Mouse (Mus musculus) left cerebral cortex, adult 6 months (tissue): Measurements from ENCODE around the gene Mta3. TPM values are rescaled to one million over a fixed set of nuclear protein-coding genes. Genes with fewer than 3 reads are reported as not detected.

ENCODE experiments used
- long read RNA-seq, 2 experiments: library from polyadenylated mRNA; unstranded; transcript quantifications; one replicate each; pipeline ENCODE4 v2.0.0; 2019 to 2020
- polyA plus RNA-seq: library from polyadenylated mRNA; unstranded; fragments of <200 nt; fragmentation: Nextera tagmentation; gene quantifications from 2 replicates; pipeline ENCODE4 v1.2.3, GENCODE M21; 2021

The Mta3 gene
- 33.3 and 33.7 TPM in 2 replicates for polyA plus RNA-seq
- long read RNA-seq, experiment 1, transcript Mta3-203 (14 exons, 1,723 nt), result major isoform, 8 of 104 reads
- long read RNA-seq, experiment 1, partial matches to known transcripts, result 40 of 104 reads
- long read RNA-seq, experiment 1, other reads (novel, unspliced or antisense), result 54 of 104 reads
- long read RNA-seq, experiment 2, partial matches to known transcripts, result 4 of 28 reads
- long read RNA-seq, experiment 2, other reads (novel, unspliced or antisense), result 19 of 28 reads

GRCm38 (mm10) chr17:83706116-83706593 lies at the start of gene Mta3:
Gene Mta3, plus strand, starts transcription at chr17:83706163.

GRCm38 (mm10) chr17:83847815-83848214 lies 141.9 kb downstream of the Mta3 start, which contains the start of gene Haao:
Gene Haao, minus strand, starts transcription at chr17:83847963.

Other genes with a start within 250 kb of the Mta3 start
- 484 and 597 TPM in 2 replicates for gene Cox7a2l, start 188.8 kb upstream of the Mta3 start, polyA plus RNA-seq
- gene Kcng3, start 74.3 kb upstream of the Mta3 start, polyA plus RNA-seq, result 0.31 and 0.33 TPM in 2 replicates
- gene Haao, start 141.8 kb downstream of the Mta3 start, polyA plus RNA-seq, result 0.24 and 0.27 TPM in 2 replicates